Mouse (Mus musculus) lung, postnatal 0 days (tissue): ENCODE measurements around the gene 8030474K03Rik. TPM values are rescaled to one million over a fixed set of nuclear protein-coding genes. Genes with fewer than 3 reads are reported as not detected.
"Not testable (repeated sequence)": the region's sequence is repeated elsewhere in the genome, so short reads cannot be mapped to it uniquely, and the experiment has no call there.

ENCODE experiments used
- ATAC-seq: fragments of 200-750 bp; cut with Nextera tagmentation; 2 replicates; pipeline ENCODE4 v1.8.0; 2017; ENCODE audit warnings: moderate library complexity
- DNase-seq: peaks from one replicate; pipeline ENCODE4 v3.0.0-alpha.2; 2016; ENCODE audit warnings: low spot score
- H3K27ac ChIP-seq: fragments of 300-500 bp; sonication (generic); 2 replicates; pipeline ENCODE4 v1.5.1; 2014; ENCODE audit warnings: antibody characterized with exemption, mild to moderate bottlenecking, low read length, mixed read lengths
- H3K27me3 ChIP-seq: fragments of 300-500 bp; sonication (generic); replicated peaks from 2 replicates; pipeline ENCODE4 v1.6.1; 2014; ENCODE audit warnings: low read length, mixed read lengths; ENCODE audit not compliant: insufficient read depth
- H3K36me3 ChIP-seq: fragments of 300-500 bp; sonication (generic); 2 replicates; pipeline ENCODE4 v1.6.1; 2014; ENCODE audit warnings: low read length, mixed read lengths; ENCODE audit not compliant: insufficient read depth
- H3K4me1 ChIP-seq: fragments of 300-500 bp; sonication (generic); 2 replicates; pipeline ENCODE4 v1.6.1; 2014; ENCODE audit warnings: antibody characterized with exemption, low read depth, low read length, mixed read lengths; ENCODE audit not compliant: insufficient read depth
- H3K4me2 ChIP-seq: fragments of 300-500 bp; sonication (generic); replicated peaks from 2 replicates; pipeline ENCODE4 v1.6.1; 2014; ENCODE audit warnings: low read depth, mild to moderate bottlenecking, low read length, moderate library complexity, mixed read lengths
- H3K4me3 ChIP-seq: fragments of 300-500 bp; sonication (generic); 2 replicates; pipeline ENCODE4 v1.5.1; 2014; ENCODE audit warnings: low read depth, low read length
- H3K9ac ChIP-seq: fragments of 300-500 bp; sonication (generic); replicated peaks from 2 replicates; pipeline ENCODE4 v1.6.1; 2014; ENCODE audit warnings: low read depth, mild to moderate bottlenecking
- H3K9me3 ChIP-seq: fragments of 300-500 bp; sonication (generic); 2 replicates; pipeline ENCODE4 v1.6.1; 2016; ENCODE audit warnings: low read length, mixed read lengths
- CTCF ChIP-seq: IDR thresholded peaks from 2 replicates; pipeline ENCODE4 v1.5.1; 2016; ENCODE audit warnings: antibody characterized with exemption, mild to moderate bottlenecking
- EP300 ChIP-seq: IDR thresholded peaks from 2 replicates; pipeline ENCODE4 v1.6.1; 2016; ENCODE audit warnings: antibody characterized with exemption, mild to moderate bottlenecking, control low read depth
- WGBS: fragments of 180-500 bp; shearing (Covaris S2); extraction: QIAGEN DNeasy Blood & Tissue Kit; methylation state at CpG from one replicate; pipeline ENCODE4 v1.1.7; 2014; 5-methylcytosine and 5-hydroxymethylcytosine counted together
- polyA plus RNA-seq: library from polyadenylated mRNA; unstranded; fragments of >200 nt; fragmentation: Nextera tagmentation; extraction: Ambion mirVana; gene quantifications from 2 replicates; pipeline ENCODE4 v1.2.1, GENCODE M21; 2015

The 8030474K03Rik gene
- polyA plus RNA-seq, 1 experiment from 2014 or later = not detected

- WGBS = 55% methylated on average over 3 of the region's 3 CpGs
- no peak overlapping the region for H3K9ac ChIP-seq
- DNase-seq = no peak
- no peak overlapping the region for H3K27ac ChIP-seq
- no peaks in the 10 kb centered on the region for H3K4me1 ChIP-seq
- no peaks in the 10 kb centered on the region for H3K27me3 ChIP-seq
- H3K9me3 ChIP-seq = no peaks in the 10 kb centered on the region
- ATAC-seq = no peak
- H3K4me3 ChIP-seq = no peak overlapping the region
- no peaks in the 10 kb centered on the region for H3K36me3 ChIP-seq
- TF ChIP-seq EP300 = no peak
- H3K4me2 ChIP-seq = no peak overlapping the region
Observed at GRCm38 (mm10) chrX:101770307-101770706, 24.1 kb upstream of the 8030474K03Rik start.

DNA sequence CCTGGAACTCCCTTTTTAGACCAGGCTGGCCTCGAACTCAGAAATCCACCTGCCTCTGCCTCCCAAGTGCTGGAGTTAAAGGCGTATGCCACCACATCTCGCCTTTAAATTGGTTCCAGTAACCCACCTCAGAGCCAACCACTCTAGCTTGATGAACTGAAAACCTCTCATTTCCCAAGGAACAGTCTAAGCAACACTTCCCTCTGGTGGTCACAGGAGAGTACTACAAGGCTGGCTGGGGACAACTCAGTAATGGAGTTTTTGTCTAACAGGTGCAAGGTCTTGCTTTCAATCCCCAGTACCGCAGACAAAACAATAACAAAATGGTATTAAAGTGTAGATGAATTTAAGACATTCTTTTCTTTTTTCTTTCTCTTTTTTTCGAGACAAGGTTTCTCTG is 22.4 kb upstream of the 8030474K03Rik start:
- Histone ChIP-seq H3K9me3 (no peaks in the 10 kb centered on the region), H3K36me3 (no peaks in the 10 kb centered on the region), H3K4me3 (no peak overlapping the region), H3K9ac (no peak overlapping the region), H3K4me2 (no peak overlapping the region), H3K27ac (no peak overlapping the region), H3K4me1 (no peaks in the 10 kb centered on the region), H3K27me3 (no peaks in the 10 kb centered on the region)
- ATAC-seq (no peak), DNase-seq (peak; percentile 52)
- WGBS = 29% methylated on average over 5 of the region's 5 CpGs
- TF ChIP-seq CTCF (peak; percentile 84), EP300 (no peak)

GRCm38 (mm10) chrX:101791551-101791950 is 2.9 kb upstream of the 8030474K03Rik start:
- Histone ChIP-seq H3K4me3 (no peak overlapping the region), H3K9ac (no peak overlapping the region), H3K4me1 (no peaks in the 10 kb centered on the region), H3K4me2 (no peak overlapping the region), H3K27me3 (no peaks in the 10 kb centered on the region), H3K9me3 (no peaks in the 10 kb centered on the region), H3K36me3 (no peaks in the 10 kb centered on the region), H3K27ac (no peak overlapping the region)
- WGBS = 42% methylated on average over 4 of the region's 4 CpGs
- ATAC-seq (no peak), DNase-seq (peak; percentile 36)
- TF ChIP-seq CTCF (peak; percentile 66), EP300 (no peak)

- Histone ChIP-seq H3K9me3 (no peaks in the 10 kb centered on the region), H3K27ac (no peak overlapping the region), H3K4me1 (no peaks in the 10 kb centered on the region), H3K4me3 (no peak overlapping the region), H3K27me3 (no peaks in the 10 kb centered on the region; the same call in 1 of the 2 replicates), H3K36me3 (no peaks in the 10 kb centered on the region), H3K9ac (no peak overlapping the region), H3K4me2 (no peak overlapping the region)
- ATAC-seq (no peak), DNase-seq (peak; percentile 60)
- WGBS = 20% methylated on average over 2 of the region's 2 CpGs
- TF ChIP-seq EP300 (no peak), CTCF (peak; percentile 67)
Observed at GRCm38 (mm10) chrX:101805512-101805911, 11.1 kb downstream of the 8030474K03Rik start.

- 56% methylated on average over 3 of the region's 3 CpGs for WGBS
- no peaks in the 10 kb centered on the region for H3K36me3 ChIP-seq
- no peaks in the 10 kb centered on the region for H3K4me1 ChIP-seq
- TF ChIP-seq CTCF (no peak), EP300 (no peak)
- no peak overlapping the region for H3K4me2 ChIP-seq
- no peak overlapping the region for H3K4me3 ChIP-seq
- no peaks in the 10 kb centered on the region for H3K27me3 ChIP-seq
- H3K9me3 ChIP-seq = no peaks in the 10 kb centered on the region
- H3K27ac ChIP-seq = no peak overlapping the region
- no peak overlapping the region for H3K9ac ChIP-seq
- DNase-seq (peak; percentile 7), ATAC-seq (no peak)
Observed at GRCm38 (mm10) chrX:101811750-101812149, 17.3 kb downstream of the 8030474K03Rik start.

GRCm38 (mm10) chrX:101819163-101819562 is 24.7 kb downstream of the 8030474K03Rik start:
- DNase-seq (peak; percentile 13), ATAC-seq (no peak)

DNA sequence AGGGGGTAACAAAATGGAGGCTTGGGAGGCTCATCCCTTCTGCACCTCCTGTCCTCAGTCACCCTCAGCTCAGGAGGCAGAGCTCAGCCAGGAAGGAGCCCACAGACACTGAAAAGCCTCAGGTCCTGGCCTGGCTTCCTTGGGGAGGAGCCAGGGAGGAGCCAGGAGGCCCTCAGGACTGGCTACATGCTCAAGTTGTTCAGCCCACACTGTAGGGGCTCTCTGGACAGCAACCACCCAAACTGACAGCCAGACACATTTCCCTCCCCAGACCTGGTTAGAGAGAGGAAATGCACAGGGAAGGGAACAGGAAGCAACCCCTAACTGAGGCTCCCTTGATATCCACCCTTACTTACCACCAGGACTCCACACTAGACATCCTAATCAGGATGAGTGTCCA is 25.5 kb downstream of the 8030474K03Rik start:
- H3K36me3 ChIP-seq, H3K4me1 ChIP-seq, H3K4me2 ChIP-seq, H3K9ac ChIP-seq, H3K27ac ChIP-seq, H3K9me3 ChIP-seq, H3K27me3 ChIP-seq, H3K4me3 ChIP-seq, DNase-seq, ATAC-seq: not testable (repeated sequence)

More at GRCm38 (mm10) chrX:101819163-101819562, 24.7 kb downstream of the 8030474K03Rik start:
- Histone ChIP-seq H3K36me3 (no peaks in the 10 kb centered on the region), H3K4me3 (no peak overlapping the region), H3K4me2 (no peak overlapping the region), H3K27me3 (no peaks in the 10 kb centered on the region), H3K9ac (no peak overlapping the region), H3K4me1 (no peaks in the 10 kb centered on the region), H3K27ac (no peak overlapping the region), H3K9me3 (no peaks in the 10 kb centered on the region)
- TF ChIP-seq EP300 = no peak
- TF ChIP-seq CTCF = peak; percentile 55
- 43% methylated on average over 1 of the region's 1 CpGs for WGBS
